Mouse (Mus musculus) MEL (cell line): Measurements from ENCODE around the gene Thsd4.

Experiments used
- CTCF ChIP-seq, 3 experiments: IDR thresholded peaks in 2 of 3; conservative IDR thresholded peaks in 1 of 3; 2 replicates each; pipeline ENCODE4 v1.5.1; 2011 to 2012; ENCODE audit warnings: low read length in 3 of 3, low read depth in 2 of 3, mild to moderate bottlenecking in 2 of 3, improper control_type of control experiment in 1 of 3, inconsistent platforms in 1 of 3, mixed read lengths in 1 of 3, moderate library complexity in 1 of 3; ENCODE audit not compliant: control insufficient read depth in 1 of 3, insufficient read depth in 1 of 3, poor library complexity in 1 of 3, severe bottlenecking in 1 of 3
- ELF1 ChIP-seq: IDR thresholded peaks from 2 replicates; pipeline ENCODE4 v1.6.1; 2014; ENCODE audit warnings: low read depth, mild to moderate bottlenecking, inconsistent platforms, low read length, improper control_type of control experiment, moderate library complexity
- EP300 ChIP-seq, 2 experiments: IDR thresholded peaks; 2 replicates each; pipeline ENCODE4 v1.6.1; 2011; ENCODE audit warnings: improper control_type of control experiment in 2 of 2, low read length in 2 of 2, low read depth in 1 of 2, mild to moderate bottlenecking in 1 of 2
- GATA1 ChIP-seq: IDR thresholded peaks from 2 replicates; pipeline ENCODE4 v1.6.1; 2011; ENCODE audit warnings: low read depth, low read length, improper control_type of control experiment
- MAFK ChIP-seq: IDR thresholded peaks from 2 replicates; pipeline ENCODE4 v1.6.1; 2011; ENCODE audit warnings: low read depth, mild to moderate bottlenecking, low read length, improper control_type of control experiment, borderline replicate concordance
- MYC ChIP-seq: IDR thresholded peaks from 2 replicates; pipeline ENCODE4 v1.6.1; 2011; ENCODE audit warnings: low read depth, mild to moderate bottlenecking, low read length, improper control_type of control experiment, moderate library complexity
- NELFE ChIP-seq: IDR thresholded peaks from 2 replicates; pipeline ENCODE4 v1.6.1; 2011; ENCODE audit warnings: low read depth, low read length, improper control_type of control experiment
- POLR2A ChIP-seq, 2 experiments: IDR thresholded peaks; 2 replicates each; pipeline ENCODE4 v1.6.1; 2011 to 2012; ENCODE audit warnings: low read length in 2 of 2, mild to moderate bottlenecking in 2 of 2, control low read depth in 1 of 2, improper control_type of control experiment in 1 of 2, low read depth in 1 of 2, moderate library complexity in 1 of 2; ENCODE audit not compliant: control insufficient read depth in 1 of 2, insufficient read depth in 1 of 2, poor library complexity in 1 of 2
- POLR2AphosphoS2 ChIP-seq: IDR thresholded peaks from 2 replicates; pipeline ENCODE4 v1.6.1; 2011; ENCODE audit warnings: low read length, improper control_type of control experiment
- POLR2AphosphoS5 ChIP-seq: IDR thresholded peaks from 2 replicates; pipeline ENCODE4 v1.6.1; 2012; ENCODE audit warnings: low read depth, borderline replicate concordance, mild to moderate bottlenecking, inconsistent platforms, low read length, moderate library complexity, mixed read lengths
- RAD21 ChIP-seq: IDR thresholded peaks from 2 replicates; pipeline ENCODE4 v1.6.1; 2011; ENCODE audit warnings: mild to moderate bottlenecking, low read depth, low read length, improper control_type of control experiment
- SMC3 ChIP-seq: IDR thresholded peaks from 2 replicates; pipeline ENCODE4 v1.6.1; 2011; ENCODE audit warnings: low read depth, low read length, improper control_type of control experiment
- ZKSCAN1 ChIP-seq: IDR thresholded peaks from 2 replicates; pipeline ENCODE4 v1.6.1; 2012; ENCODE audit warnings: low read depth, mild to moderate bottlenecking, inconsistent platforms, low read length, improper control_type of control experiment, moderate library complexity

DNA sequence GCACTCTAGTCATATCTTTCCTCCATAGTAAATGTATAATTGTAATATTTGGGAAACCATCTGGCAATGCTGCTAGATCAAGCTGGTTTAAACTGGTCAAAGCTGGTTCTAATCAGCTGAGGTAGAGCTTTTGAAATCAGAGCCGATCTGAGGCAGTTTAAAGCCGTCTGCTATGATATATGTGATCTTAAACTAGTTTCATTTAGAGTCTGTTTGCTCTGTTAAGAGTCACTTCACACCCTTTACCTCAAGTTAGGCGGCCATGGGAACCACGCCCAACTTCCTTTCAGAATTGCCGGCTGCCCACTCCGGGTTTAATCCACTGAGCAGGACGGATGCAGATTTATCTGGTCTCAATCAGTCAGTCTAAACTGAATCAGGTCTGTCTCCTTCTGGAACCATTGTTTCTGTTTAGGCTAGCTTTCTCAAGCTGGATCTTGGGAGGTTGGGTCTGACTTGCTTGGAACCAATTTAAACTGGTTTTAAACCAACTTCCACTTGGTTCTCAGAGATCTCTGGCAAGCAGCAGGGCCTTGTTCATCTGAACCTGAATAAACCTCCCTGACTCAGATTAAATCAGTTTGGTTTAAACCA lies 21.7 kb upstream of the Thsd4 start:
- TF ChIP-seq ELF1, result no peak
- no peak for TF ChIP-seq ZKSCAN1
- TF ChIP-seq CTCF (IDR thresholded peaks at IDR 0.05 in 2 of 3, conservative IDR thresholded peaks at IDR 0.05 in 1 of 3; ENCODE audit: control insufficient read depth in 1 of 3, insufficient read depth in 1 of 3, low read depth in 2 of 3, low read length in 3 of 3, poor library complexity in 1 of 3, severe bottlenecking in 1 of 3), result no peak
- no peak for TF ChIP-seq MYC
- TF ChIP-seq SMC3, result no peak
- TF ChIP-seq MAFK, result no peak
- no peak for TF ChIP-seq RAD21
- TF ChIP-seq POLR2A (IDR thresholded peaks at IDR 0.05; ENCODE audit: control insufficient read depth in 1 of 2, insufficient read depth in 1 of 2, low read depth in 1 of 2, low read length in 2 of 2, poor library complexity in 1 of 2), result no peak
- no peak for TF ChIP-seq POLR2AphosphoS5
- no peak for TF ChIP-seq NELFE
- no peak for TF ChIP-seq GATA1
- no peak for TF ChIP-seq EP300 (IDR thresholded peaks at IDR 0.05; ENCODE audit: low read depth in 1 of 2, low read length in 2 of 2)
- TF ChIP-seq POLR2AphosphoS2, result no peak
